Mouse (Mus musculus) testis, adult 2 months (tissue): ENCODE data around the gene Cul4a. TPM values are rescaled to one million over a fixed set of nuclear protein-coding genes. Genes with fewer than 3 reads are reported as not detected.
A peak's percentile ranks its signal among the peaks of the same experiment; 100 is the strongest.
"Not testable (repeated sequence)": the region's sequence is repeated elsewhere in the genome, so short reads cannot be mapped to it uniquely, and the experiment has no call there.

ENCODE experiments used
- H3K27ac ChIP-seq: fragments of 200-500 bp; 2 replicates; pipeline ENCODE4 v1.5.1; 2012; ENCODE audit warnings: low read depth, low read length; ENCODE audit not compliant: control insufficient read depth, insufficient read depth
- H3K27me3 ChIP-seq: fragments of 200-500 bp; 2 replicates; pipeline ENCODE4 v1.6.1; 2012; ENCODE audit warnings: mild to moderate bottlenecking, low read length, moderate library complexity; ENCODE audit not compliant: control insufficient read depth, insufficient read depth
- H3K36me3 ChIP-seq: fragments of 200-500 bp; 2 replicates; pipeline ENCODE4 v1.6.1; 2012; ENCODE audit warnings: mild to moderate bottlenecking, low read length; ENCODE audit not compliant: control insufficient read depth, insufficient read depth
- H3K4me1 ChIP-seq: fragments of 200-500 bp; 2 replicates; pipeline ENCODE4 v1.6.1; 2012; ENCODE audit warnings: low read length; ENCODE audit not compliant: control insufficient read depth, insufficient read depth
- H3K4me3 ChIP-seq: fragments of 200-500 bp; 2 replicates; pipeline ENCODE4 v1.5.1; 2012; ENCODE audit warnings: low read depth, mild to moderate bottlenecking, low read length, moderate library complexity, mixed read lengths; ENCODE audit not compliant: control insufficient read depth
- CTCF ChIP-seq: fragments of 200-500 bp; IDR thresholded peaks from 2 replicates; pipeline ENCODE4 v1.5.1; 2012; ENCODE audit warnings: low read depth, mild to moderate bottlenecking, inconsistent platforms, low read length, moderate library complexity; ENCODE audit not compliant: control insufficient read depth, insufficient read depth, insufficient replicate concordance
- POLR2A ChIP-seq: fragments of 200-500 bp; IDR thresholded peaks from 2 replicates; pipeline ENCODE4 v1.6.1; 2012; ENCODE audit warnings: low read depth, mild to moderate bottlenecking, inconsistent platforms, low read length, moderate library complexity; ENCODE audit not compliant: control insufficient read depth
- polyA plus RNA-seq: library from polyadenylated mRNA; depleted of rRNA; stranded (reverse); fragments of >200 nt; gene quantifications from 2 replicates; pipeline ENCODE4 v1.2.3, GENCODE M21; 2012; rRNA removed

Gene Cul4a
- 65.5 and 68.3 TPM in 2 replicates for polyA plus RNA-seq

DNA sequence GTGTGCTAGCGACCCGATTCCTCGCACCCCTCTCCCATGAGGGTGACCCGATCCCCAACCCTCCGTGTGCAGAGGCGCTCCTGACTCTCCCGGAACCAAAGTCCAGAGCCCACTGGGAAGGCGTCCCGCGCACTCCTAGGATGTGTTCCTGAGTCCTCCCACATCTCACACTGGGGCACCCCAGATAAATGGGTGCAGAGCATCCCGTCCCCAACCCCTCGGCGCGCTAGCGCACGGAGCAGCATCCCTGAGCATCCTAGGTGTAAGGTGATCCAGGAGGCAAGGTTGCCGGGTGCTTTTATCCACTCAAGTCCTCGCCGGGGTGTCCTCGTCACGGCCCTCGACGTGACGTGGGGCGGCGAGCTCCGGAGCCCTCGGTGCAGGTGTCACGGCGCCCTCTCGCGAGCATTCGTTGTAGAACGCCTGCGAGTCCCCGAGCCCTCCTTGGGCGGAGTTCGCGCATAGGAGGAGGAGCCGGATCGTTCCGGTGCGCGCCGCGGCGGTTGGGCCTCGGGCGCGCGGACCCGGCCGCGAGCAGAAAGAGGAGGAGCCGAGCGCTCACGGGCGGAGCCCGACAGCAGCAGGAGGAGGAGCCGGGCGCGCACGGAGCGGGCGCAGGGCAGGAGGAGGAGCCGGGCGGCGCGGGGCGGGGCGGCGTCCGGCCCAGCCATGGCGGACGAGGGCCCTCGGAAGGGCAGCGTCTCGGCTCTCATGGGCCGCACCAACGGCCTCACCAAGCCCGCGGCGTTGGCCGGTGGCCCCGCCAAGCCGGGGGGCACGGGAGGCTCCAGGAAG lies at the start of gene Cul4a, which contains the start of gene Pcid2:
Gene Cul4a (plus strand): TSS at position 535 of the 795 bp plus-strand sequence.
Gene Pcid2 (minus strand): TSS at position 373 of the 795 bp plus-strand sequence.
- peak; percentile 44 for TF ChIP-seq CTCF
- peak; percentile 64; the same call in 1 of the 2 replicates for TF ChIP-seq POLR2A
- H3K4me3 ChIP-seq = peak within 1 kb of the TSS; percentile 93
- H3K27me3 ChIP-seq = no peaks in the 10 kb centered on the region
- peak within 1 kb of the TSS; percentile 85 for H3K27ac ChIP-seq
- H3K4me1 ChIP-seq = peaks cover 2% of the 10 kb centered on the region; the same call in 1 of the 2 replicates
- no peaks in the 10 kb centered on the region for H3K36me3 ChIP-seq

- H3K36me3 ChIP-seq = no peaks in the 10 kb centered on the region
Measured at GRCm38 (mm10) chr8:13057351-13057750, 48.1 kb upstream of the Cul4a start.

DNA sequence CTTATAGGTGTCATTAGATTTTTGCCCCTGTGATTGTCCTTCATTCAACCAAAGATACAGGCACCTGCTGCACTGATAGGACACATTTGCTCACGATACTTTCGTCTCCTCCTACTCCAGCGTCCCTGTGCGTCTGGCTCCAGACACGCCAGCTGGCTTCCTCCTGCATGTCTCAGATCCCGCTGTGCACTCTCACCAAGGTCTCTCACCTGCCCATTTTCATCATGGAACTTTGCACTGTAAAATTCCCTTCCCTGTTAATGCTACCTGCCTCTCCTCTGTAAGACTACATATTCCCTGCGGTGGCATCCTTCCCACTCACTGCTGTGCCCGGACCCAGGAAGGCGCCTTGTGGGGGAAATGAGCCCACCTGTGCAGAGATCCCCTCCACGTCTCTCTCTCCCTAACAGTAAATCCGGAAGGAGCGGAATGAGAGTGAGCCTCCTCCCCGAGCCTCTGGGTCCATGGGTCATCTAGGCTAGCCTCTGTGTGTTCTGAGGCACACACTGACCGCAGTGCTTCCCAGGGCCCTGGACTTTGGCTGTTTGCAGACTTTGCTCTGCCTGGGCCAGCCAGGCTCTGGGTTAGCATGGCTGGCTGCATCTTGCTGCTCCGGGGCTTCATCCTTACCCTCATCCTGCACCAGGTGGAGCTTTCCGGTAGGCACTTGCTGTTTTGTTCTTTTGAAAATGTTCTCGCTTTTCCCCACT lies 44.8 kb upstream of the Cul4a start, which contains the start of gene Proz:
Gene Proz (plus strand): TSS at position 474 of the 710 bp plus-strand sequence.
- Histone ChIP-seq H3K4me3 (no peak within 1 kb of the TSS), H3K27me3 (no peaks in the 10 kb centered on the region), H3K27ac (no peak within 1 kb of the TSS), H3K36me3 (no peaks in the 10 kb centered on the region), H3K4me1 (no peaks in the 10 kb centered on the region)
- no peak for TF ChIP-seq POLR2A
- no peak for TF ChIP-seq CTCF

More at GRCm38 (mm10) chr8:13057351-13057750, 48.1 kb upstream of the Cul4a start:
- Histone ChIP-seq H3K27me3 (no peaks in the 10 kb centered on the region), H3K27ac (no peak overlapping the region), H3K4me1 (peaks cover 7% of the 10 kb centered on the region), H3K4me3 (no peak overlapping the region)
- TF ChIP-seq POLR2A (no peak), CTCF (no peak)

DNA sequence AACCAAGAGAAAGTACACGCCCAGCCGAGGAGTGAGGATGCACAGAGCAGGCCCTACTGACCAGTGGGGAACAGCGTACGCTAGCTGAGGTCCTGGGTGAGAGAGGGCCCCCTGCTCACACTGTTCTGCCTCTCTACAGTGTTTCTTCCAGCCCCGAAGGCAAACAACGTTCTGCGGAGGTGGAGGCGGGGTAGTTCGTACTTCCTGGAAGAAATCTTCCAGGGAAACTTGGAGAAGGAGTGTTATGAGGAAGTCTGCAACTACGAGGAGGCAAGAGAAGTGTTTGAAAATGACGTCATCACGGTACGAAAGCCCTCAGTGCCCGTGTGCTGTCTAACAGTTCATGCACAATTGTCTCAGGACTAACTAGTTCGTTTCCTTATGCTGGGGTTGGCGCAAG lies 42.3 kb upstream of the Cul4a start:
- Histone ChIP-seq H3K36me3 (no peaks in the 10 kb centered on the region), H3K4me3 (no peak overlapping the region), H3K27me3 (no peaks in the 10 kb centered on the region), H3K4me1 (peaks cover 4% of the 10 kb centered on the region), H3K27ac (no peak overlapping the region)
- TF ChIP-seq POLR2A (no peak), CTCF (no peak)

DNA sequence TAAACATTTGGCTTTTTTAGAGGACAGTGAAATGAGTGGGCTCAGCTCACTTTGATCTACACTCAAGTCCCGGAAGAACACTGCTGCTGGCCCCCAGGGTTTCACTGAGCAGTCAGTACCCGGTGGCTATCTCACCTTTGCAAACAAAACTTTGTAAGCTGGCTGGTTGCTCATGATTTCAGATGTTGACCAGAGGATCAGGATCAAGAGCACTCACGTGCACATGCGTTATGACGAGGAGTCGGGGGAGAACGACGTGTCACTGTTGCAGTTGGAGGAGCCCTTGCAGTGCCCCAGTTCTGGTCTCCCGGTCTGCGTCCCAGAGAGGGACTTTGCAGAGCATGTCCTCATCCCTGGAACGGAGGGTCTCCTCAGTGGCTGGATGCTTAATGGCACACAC lies 32.2 kb upstream of the Cul4a start:
- Histone ChIP-seq H3K4me3 (no peak overlapping the region), H3K4me1 (no peaks in the 10 kb centered on the region), H3K36me3 (no peaks in the 10 kb centered on the region; the same call in 1 of the 2 replicates), H3K27me3 (no peaks in the 10 kb centered on the region), H3K27ac (no peak overlapping the region)
- TF ChIP-seq POLR2A = no peak
- TF ChIP-seq CTCF = no peak

DNA sequence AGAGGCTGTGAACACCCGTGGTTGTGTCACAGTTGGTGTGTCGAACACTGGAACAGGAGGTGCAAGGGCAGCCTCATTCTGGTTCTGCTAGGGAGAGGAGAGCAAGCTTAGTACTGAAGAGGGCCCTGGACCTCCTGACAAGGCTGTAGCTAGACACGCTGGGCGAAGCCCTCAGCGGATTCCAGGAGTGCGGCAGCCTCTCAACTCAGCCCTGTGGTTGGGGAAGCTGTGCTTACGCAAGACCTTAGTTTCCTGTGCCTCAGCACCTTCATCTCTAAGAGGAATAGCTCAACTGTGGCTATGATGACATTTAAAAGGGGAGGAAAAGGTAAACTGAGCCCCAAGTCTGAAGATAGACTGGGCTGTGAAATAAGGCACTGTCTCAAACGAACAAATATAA lies 30.4 kb upstream of the Cul4a start:
- no peak overlapping the region for H3K27ac ChIP-seq
- no peak overlapping the region for H3K4me3 ChIP-seq
- H3K36me3 ChIP-seq = no peaks in the 10 kb centered on the region; the same call in 1 of the 2 replicates
- H3K4me1 ChIP-seq = no peaks in the 10 kb centered on the region
- TF ChIP-seq CTCF (no peak), POLR2A (no peak)
- H3K27me3 ChIP-seq = no peaks in the 10 kb centered on the region

- H3K36me3 ChIP-seq, H3K4me3 ChIP-seq, H3K27ac ChIP-seq, H3K27me3 ChIP-seq, H3K4me1 ChIP-seq: not testable (repeated sequence)
Measured at GRCm38 (mm10) chr8:13075579-13075978, 29.8 kb upstream of the Cul4a start.
